Mouse (Mus musculus) ES-E14 (cell line): ENCODE data around the gene Lonp2. TPM values are rescaled to one million over a fixed set of nuclear protein-coding genes. Genes with fewer than 3 reads are reported as not detected.

Experiments
- DNase-seq: peaks from one replicate; pipeline ENCODE4 v3.0.0-alpha.2; 2013; ENCODE audit warnings: low read depth, low spot score
- H3K27ac ChIP-seq: 2 replicates; pipeline ENCODE4 v1.5.1; 2012; ENCODE audit warnings: low read depth, mild to moderate bottlenecking, low read length, moderate library complexity, mixed read lengths; ENCODE audit not compliant: poor library complexity, insufficient read depth, severe bottlenecking
- H3K36me3 ChIP-seq: 2 replicates; pipeline ENCODE4 v1.6.1; 2012; ENCODE audit warnings: mild to moderate bottlenecking, low read length, moderate library complexity, mixed read lengths; ENCODE audit not compliant: control insufficient read depth, poor library complexity, insufficient read depth, severe bottlenecking
- H3K4me1 ChIP-seq, 2 experiments: fragments of 150-350 bp in 1 of 2; sonication (generic) in 1 of 2; 2 replicates each; pipeline ENCODE4 v1.6.1; 2012; ENCODE audit warnings: low read length in 2 of 2, mild to moderate bottlenecking in 1 of 2, mixed read lengths in 1 of 2; ENCODE audit not compliant: control insufficient read depth in 2 of 2, insufficient read depth in 2 of 2, poor library complexity in 1 of 2
- H3K4me3 ChIP-seq, 2 experiments: fragments of 150-350 bp in 1 of 2; sonication (generic) in 1 of 2; 2 replicates each; pipeline ENCODE4 v1.5.1; 2012; ENCODE audit warnings: low read length in 2 of 2, low read depth in 1 of 2, mild to moderate bottlenecking in 1 of 2, mixed read lengths in 1 of 2; ENCODE audit not compliant: insufficient read depth in 1 of 2, poor library complexity in 1 of 2, severe bottlenecking in 1 of 2
- H3K9ac ChIP-seq: 2 replicates; pipeline ENCODE4 v1.6.1; 2012; ENCODE audit warnings: low read depth, mild to moderate bottlenecking, low read length, mixed read lengths; ENCODE audit not compliant: poor library complexity, insufficient read depth, severe bottlenecking
- H3K9me3 ChIP-seq: fragments of 150-350 bp; sonication (generic); 2 replicates; pipeline ENCODE4 v1.6.1; 2012; ENCODE audit warnings: low read depth, mild to moderate bottlenecking, low read length; ENCODE audit not compliant: control insufficient read depth, insufficient read depth
- CHD2 ChIP-seq: IDR thresholded peaks from 2 replicates; pipeline ENCODE4 v1.6.1; 2014; ENCODE audit warnings: mild to moderate bottlenecking, low read depth, low read length, inconsistent platforms
- HCFC1 ChIP-seq: IDR thresholded peaks from 2 replicates; pipeline ENCODE4 v1.6.1; 2012; ENCODE audit warnings: low read length, inconsistent platforms, borderline replicate concordance; ENCODE audit not compliant: insufficient read depth
- MAFK ChIP-seq: IDR thresholded peaks from 2 replicates; pipeline ENCODE4 v1.6.1; 2014; ENCODE audit warnings: mild to moderate bottlenecking, low read depth, low read length, inconsistent platforms; ENCODE audit not compliant: insufficient read depth
- ZC3H11A ChIP-seq: IDR thresholded peaks from 2 replicates; pipeline ENCODE4 v1.6.1; 2012; ENCODE audit warnings: low read depth, mild to moderate bottlenecking, inconsistent platforms, low read length, borderline replicate concordance
- ZNF384 ChIP-seq: IDR thresholded peaks from 2 replicates; pipeline ENCODE4 v1.6.1; 2012; ENCODE audit warnings: low read depth, low read length, inconsistent platforms
- in situ Hi-C, 2 experiments: fragments of 600-800 bp; cut with MboI; formaldehyde crosslinking; loops; one replicate each; pipeline ENCODE4 v1.15.1; 2025; ENCODE audit warnings: low sequenced_read_pairs in 2 of 2, inconsistent platforms in 1 of 2; ENCODE audit not compliant: unreplicated experiment in 2 of 2
- total RNA-seq: library from RNA; depleted of rRNA; stranded (reverse); fragments of 300-350 nt; gene quantifications from 2 replicates; pipeline ENCODE4 v1.2.3, GENCODE M21; 2012

The Lonp2 gene
- total RNA-seq, 1 experiment: 39.1 TPM

- Histone ChIP-seq H3K9me3 (no peaks in the 10 kb centered on the region), H3K27ac (no peak overlapping the region), H3K36me3 (no peaks in the 10 kb centered on the region), H3K4me3 (no peak overlapping the region), H3K9ac (no peak overlapping the region), H3K4me1 (no peaks in the 10 kb centered on the region)
- TF ChIP-seq CHD2 (no peak), MAFK (no peak)
- DNase-seq: no peak
- in situ Hi-C loops: loop anchor here in 1 of 2 experiments (25.0 kb wide), 1 partner anchor 299 kb away; no protein-coding TSS in a partner anchor
These were observed 10.0 kb upstream of the Lonp2 start for GRCm38 (mm10) chr8:86613798-86614197.

- in situ Hi-C loops: loop anchor here in 1 of 2 experiments (25.0 kb wide), 1 partner anchor 297 kb away; no protein-coding TSS in a partner anchor
- Histone ChIP-seq H3K9me3 (no peaks in the 10 kb centered on the region), H3K4me3 (no peak overlapping the region), H3K36me3 (no peaks in the 10 kb centered on the region), H3K4me1 (no peaks in the 10 kb centered on the region), H3K9ac (no peak overlapping the region), H3K27ac (no peak overlapping the region)
- TF ChIP-seq ZC3H11A (no peak), MAFK (no peak), CHD2 (no peak), HCFC1 (no peak), ZNF384 (no peak)
- no peak for DNase-seq
These were observed 8.6 kb upstream of the Lonp2 start for GRCm38 (mm10) chr8:86615095-86615769.

- in situ Hi-C loops: loop anchor here in 1 of 2 experiments (25.0 kb wide), 1 partner anchor 294 kb away; no protein-coding TSS in a partner anchor
- Histone ChIP-seq H3K36me3 (no peaks in the 10 kb centered on the region), H3K9me3 (no peaks in the 10 kb centered on the region), H3K27ac (no peak overlapping the region), H3K4me3 (no peak overlapping the region), H3K4me1 (no peaks in the 10 kb centered on the region), H3K9ac (no peak overlapping the region)
- no peak for DNase-seq
- no peak for TF ChIP-seq ZNF384
- no peak for TF ChIP-seq CHD2
- TF ChIP-seq HCFC1: no peak
- TF ChIP-seq ZC3H11A: no peak
- TF ChIP-seq MAFK: no peak
These were observed 6.0 kb upstream of the Lonp2 start for GRCm38 (mm10) chr8:86617759-86618387.

GRCm38 (mm10) chr8:86623551-86623910 is 312 bp upstream of the Lonp2 start:
- Histone ChIP-seq H3K9ac (peak overlapping the region; percentile 84), H3K4me3 (peak overlapping the region; percentile 68 to 80), H3K27ac (no peak overlapping the region), H3K4me1 (peaks cover 0 to 4% of the 10 kb centered on the region in 2 experiments; a peak in 1 of 4 replicates), H3K9me3 (no peaks in the 10 kb centered on the region), H3K36me3 (no peaks in the 10 kb centered on the region)
- in situ Hi-C loops: loop anchor here in 1 of 2 experiments (25.0 kb wide), 1 partner anchor 289 kb away; no protein-coding TSS in a partner anchor
- DNase-seq: no peak
- TF ChIP-seq HCFC1 (no peak), CHD2 (no peak), MAFK (no peak), ZNF384 (no peak), ZC3H11A (no peak)
